Mouse (Mus musculus) CH12.LX (cell line): ENCODE measurements around the gene Rpp38. TPM values are rescaled to one million over a fixed set of nuclear protein-coding genes. Genes with fewer than 3 reads are reported as not detected.

Experiments
- DNase-seq: peaks from one replicate; pipeline ENCODE4 v3.0.0-alpha.2; 2013; ENCODE audit errors: extremely low read depth
- H3K27ac ChIP-seq: 2 replicates; pipeline ENCODE4 v1.5.1; 2012; ENCODE audit warnings: low read depth, mild to moderate bottlenecking, control low read depth, moderate library complexity; ENCODE audit not compliant: insufficient read depth
- H3K27me3 ChIP-seq: replicated peaks from 2 replicates; pipeline ENCODE3; 2012; ENCODE audit warnings: inconsistent platforms
- H3K36me3 ChIP-seq, 2 experiments: replicated peaks in 1 of 2; 2 replicates each; pipeline versions ENCODE3 to v1.6.1; 2012; ENCODE audit warnings: inconsistent platforms in 1 of 2, low read length in 1 of 2, mild to moderate bottlenecking in 1 of 2, mixed read lengths in 1 of 2, moderate library complexity in 1 of 2; ENCODE audit not compliant: control insufficient read depth in 1 of 2, insufficient read depth in 1 of 2
- H3K4me1 ChIP-seq, 2 experiments: 2 replicates each; pipeline ENCODE4 v1.6.1; 2012; ENCODE audit warnings: inconsistent platforms in 1 of 2, moderate library complexity in 1 of 2; ENCODE audit not compliant: insufficient read depth in 2 of 2, control insufficient read depth in 1 of 2
- H3K4me2 ChIP-seq: 2 replicates; pipeline ENCODE4 v1.6.1; 2012; ENCODE audit warnings: low read depth, mild to moderate bottlenecking, control low read depth; ENCODE audit not compliant: poor library complexity, insufficient read depth, severe bottlenecking
- H3K4me3 ChIP-seq, 3 experiments: fragments of 150-350 bp in 1 of 3; sonication (generic) in 1 of 3; replicated peaks in 1 of 3; 2 replicates each; pipeline versions ENCODE3 to v1.5.1; 2011 to 2012; ENCODE audit warnings: low read depth in 2 of 3, low read length in 2 of 3, mild to moderate bottlenecking in 2 of 3, moderate library complexity in 2 of 3, control low read depth in 1 of 3, improper control_type of control experiment in 1 of 3, inconsistent platforms in 1 of 3, mixed read lengths in 1 of 3; ENCODE audit not compliant: poor library complexity in 1 of 3
- H3K79me2 ChIP-seq: replicated peaks from 2 replicates; pipeline ENCODE4 v1.6.1; 2012; ENCODE audit warnings: mild to moderate bottlenecking, moderate library complexity; ENCODE audit not compliant: control insufficient read depth, poor library complexity, insufficient read depth, severe bottlenecking; ENCODE audit errors: extremely low read depth
- H3K9ac ChIP-seq: 2 replicates; pipeline ENCODE4 v1.6.1; 2012; ENCODE audit warnings: low read depth, mild to moderate bottlenecking, control low read depth, moderate library complexity; ENCODE audit not compliant: insufficient read depth
- H3K9me3 ChIP-seq: replicated peaks from 2 replicates; pipeline ENCODE3; 2012; ENCODE audit warnings: low read length, inconsistent platforms, mixed read lengths
- BHLHE40 ChIP-seq: IDR thresholded peaks from 2 replicates; pipeline ENCODE4 v1.6.1; 2011; ENCODE audit warnings: mild to moderate bottlenecking, low read depth, low read length, improper control_type of control experiment
- CTCF ChIP-seq, 2 experiments: IDR thresholded peaks in 1 of 2; conservative IDR thresholded peaks in 1 of 2; 2 replicates each; pipeline ENCODE4 v1.5.1; 2011 to 2012; ENCODE audit warnings: low read depth in 2 of 2, low read length in 2 of 2, improper control_type of control experiment in 1 of 2, inconsistent platforms in 1 of 2, mild to moderate bottlenecking in 1 of 2, moderate library complexity in 1 of 2
- ELF1 ChIP-seq: IDR thresholded peaks from 2 replicates; pipeline ENCODE4 v1.6.1; 2014; ENCODE audit warnings: low read depth, mild to moderate bottlenecking, inconsistent platforms, low read length, improper control_type of control experiment
- EP300 ChIP-seq: IDR thresholded peaks from 2 replicates; pipeline ENCODE4 v1.6.1; 2011; ENCODE audit warnings: low read length, improper control_type of control experiment
- GABPA ChIP-seq: IDR thresholded peaks from 2 replicates; pipeline ENCODE4 v1.6.1; 2012; ENCODE audit warnings: low read depth, low read length, improper control_type of control experiment, inconsistent platforms; ENCODE audit not compliant: insufficient replicate concordance
- IRF4 ChIP-seq: IDR thresholded peaks from 2 replicates; pipeline ENCODE4 v1.6.1; 2014; ENCODE audit warnings: low read depth, mild to moderate bottlenecking, inconsistent platforms, low read length, improper control_type of control experiment
- KAT2A ChIP-seq: IDR thresholded peaks from 2 replicates; pipeline ENCODE4 v1.6.1; 2012; ENCODE audit warnings: low read length, improper control_type of control experiment, inconsistent platforms; ENCODE audit not compliant: insufficient replicate concordance
- MAFK ChIP-seq: IDR thresholded peaks from 2 replicates; pipeline ENCODE4 v1.6.1; 2011; ENCODE audit warnings: low read length, improper control_type of control experiment; ENCODE audit not compliant: insufficient replicate concordance
- MAX ChIP-seq: IDR thresholded peaks from 2 replicates; pipeline ENCODE4 v1.6.1; 2011; ENCODE audit warnings: low read length, improper control_type of control experiment
- MEF2A ChIP-seq: IDR thresholded peaks from 2 replicates; pipeline ENCODE4 v1.6.1; 2014; ENCODE audit warnings: low read depth, mild to moderate bottlenecking, inconsistent platforms, low read length, improper control_type of control experiment, borderline replicate concordance
- MXI1 ChIP-seq: IDR thresholded peaks from 2 replicates; pipeline ENCODE4 v1.6.1; 2011; ENCODE audit warnings: mild to moderate bottlenecking, low read depth, low read length, improper control_type of control experiment
- PAX5 ChIP-seq: IDR thresholded peaks from 2 replicates; pipeline ENCODE4 v1.6.1; 2012; ENCODE audit warnings: low read length, inconsistent platforms, mixed read lengths
- POLR2AphosphoS2 ChIP-seq: IDR thresholded peaks from 2 replicates; pipeline ENCODE4 v1.6.1; 2011; ENCODE audit warnings: low read depth, low read length, improper control_type of control experiment
- RAD21 ChIP-seq: IDR thresholded peaks from 2 replicates; pipeline ENCODE4 v1.6.1; 2011; ENCODE audit warnings: low read depth, mild to moderate bottlenecking, low read length, improper control_type of control experiment, moderate library complexity
- SMC3 ChIP-seq: IDR thresholded peaks from 2 replicates; pipeline ENCODE4 v1.6.1; 2011; ENCODE audit warnings: low read depth, low read length, improper control_type of control experiment
- TBP ChIP-seq: conservative IDR thresholded peaks from 2 replicates; pipeline ENCODE4 v1.6.1; 2011; ENCODE audit warnings: low read depth, low read length, improper control_type of control experiment
- UBTF ChIP-seq: IDR thresholded peaks from 2 replicates; pipeline ENCODE4 v1.6.1; 2012; ENCODE audit warnings: low read depth, mild to moderate bottlenecking, inconsistent platforms, low read length, improper control_type of control experiment, moderate library complexity
- USF1 ChIP-seq: IDR thresholded peaks from 2 replicates; pipeline ENCODE4 v1.6.1; 2014; ENCODE audit warnings: low read depth, mild to moderate bottlenecking, inconsistent platforms, low read length, improper control_type of control experiment
- ZMIZ1 ChIP-seq: IDR thresholded peaks from 2 replicates; pipeline ENCODE4 v1.6.1; 2012; ENCODE audit warnings: low read depth, mild to moderate bottlenecking, inconsistent platforms, low read length, improper control_type of control experiment
- ZNF384 ChIP-seq: IDR thresholded peaks from 2 replicates; pipeline ENCODE4 v1.6.1; 2012; ENCODE audit warnings: low read depth, low read length, improper control_type of control experiment, inconsistent platforms
- dilution Hi-C: fragments of 300-500 bp; cut with MboI; formaldehyde crosslinking; loops from 2 replicates; pipeline ENCODE4 v1.14.3; 2020; ENCODE audit warnings: low sequenced_read_pairs; ENCODE audit not compliant: extremely low pct_unique_long_range_greater_than_20kb, extremely low pct_ligation_motif_present
- in situ Hi-C: fragments of 300-500 bp; cut with MboI; formaldehyde crosslinking; loops from 3 replicates; pipeline ENCODE4 v1.14.3; 2019; ENCODE audit warnings: low sequenced_read_pairs, low pct_ligation_motif_present, low pct_unique_long_range_greater_than_20kb, mixed read lengths
- polyA plus RNA-seq: library from polyadenylated mRNA; unstranded; fragments of >175 nt; gene quantifications from 2 replicates; pipeline ENCODE4 v1.2.1, GENCODE M21; 2012; ENCODE audit warnings: low read depth; ENCODE audit not compliant: insufficient read length
- total RNA-seq, 2 experiments: library from RNA; depleted of rRNA; stranded (reverse); fragments of 300-350 nt in 1 of 2; fragments of >200 nt in 1 of 2; gene quantifications; 2 replicates each; pipeline ENCODE4 v1.2.3; 2012 to 2014

Rpp38 gene
- total and polyA plus RNA-seq, 3 experiments: 25.4 to 33.7 (median 26.6) TPM

DNA sequence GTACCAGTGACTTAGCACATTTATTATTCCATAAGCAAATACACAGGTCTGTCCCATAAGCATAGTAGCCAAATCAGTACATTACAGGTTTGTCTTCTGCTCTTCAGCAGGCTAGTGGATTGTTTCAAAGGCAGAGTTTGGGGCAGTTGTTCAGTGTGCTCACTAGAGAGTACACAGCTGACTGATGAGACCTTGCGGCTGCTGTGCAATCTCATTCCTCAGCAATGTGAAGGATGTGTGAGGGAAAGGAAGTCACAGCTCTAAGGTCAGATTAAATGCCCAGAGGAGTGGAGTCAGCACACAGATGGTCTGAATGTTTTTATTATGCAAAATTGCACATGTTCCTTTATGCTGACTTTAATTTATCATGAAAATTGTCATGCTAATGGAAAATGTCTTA lies 5.9 kb downstream of the Rpp38 start:
- Histone ChIP-seq H3K4me1 (peaks cover 3 to 30% of the 10 kb centered on the region in 2 experiments; a peak in 2 of 4 replicates), H3K9ac (no peak overlapping the region), H3K79me2 (peaks cover 18% of the 10 kb centered on the region), H3K4me3 (no peak overlapping the region), H3K36me3 (peaks cover 28 to 73% of the 10 kb centered on the region in 2 experiments), H3K27me3 (no peaks in the 10 kb centered on the region), H3K4me2 (no peak overlapping the region), H3K27ac (no peak overlapping the region), H3K9me3 (no peaks in the 10 kb centered on the region)
- no peak for TF ChIP-seq MEF2A
- no peak for TF ChIP-seq MAFK
- no peak for TF ChIP-seq GABPA
- no peak for TF ChIP-seq ZMIZ1
- no peak for TF ChIP-seq CTCF (conservative IDR thresholded peaks at IDR 0.05 in 1 of 2, IDR thresholded peaks at IDR 0.05 in 1 of 2; ENCODE audit: low read depth in 2 of 2, low read length in 2 of 2)
- no peak for TF ChIP-seq EP300
- TF ChIP-seq MAX: no peak
- no peak for TF ChIP-seq RAD21
- TF ChIP-seq USF1: no peak
- TF ChIP-seq SMC3: no peak
- no peak for TF ChIP-seq IRF4
- no peak for TF ChIP-seq ZNF384
- no peak for TF ChIP-seq POLR2AphosphoS2
- no peak for TF ChIP-seq KAT2A
- in situ Hi-C loops: no loop called here
- dilution Hi-C loops: no loop called here
- no peak for DNase-seq

DNA sequence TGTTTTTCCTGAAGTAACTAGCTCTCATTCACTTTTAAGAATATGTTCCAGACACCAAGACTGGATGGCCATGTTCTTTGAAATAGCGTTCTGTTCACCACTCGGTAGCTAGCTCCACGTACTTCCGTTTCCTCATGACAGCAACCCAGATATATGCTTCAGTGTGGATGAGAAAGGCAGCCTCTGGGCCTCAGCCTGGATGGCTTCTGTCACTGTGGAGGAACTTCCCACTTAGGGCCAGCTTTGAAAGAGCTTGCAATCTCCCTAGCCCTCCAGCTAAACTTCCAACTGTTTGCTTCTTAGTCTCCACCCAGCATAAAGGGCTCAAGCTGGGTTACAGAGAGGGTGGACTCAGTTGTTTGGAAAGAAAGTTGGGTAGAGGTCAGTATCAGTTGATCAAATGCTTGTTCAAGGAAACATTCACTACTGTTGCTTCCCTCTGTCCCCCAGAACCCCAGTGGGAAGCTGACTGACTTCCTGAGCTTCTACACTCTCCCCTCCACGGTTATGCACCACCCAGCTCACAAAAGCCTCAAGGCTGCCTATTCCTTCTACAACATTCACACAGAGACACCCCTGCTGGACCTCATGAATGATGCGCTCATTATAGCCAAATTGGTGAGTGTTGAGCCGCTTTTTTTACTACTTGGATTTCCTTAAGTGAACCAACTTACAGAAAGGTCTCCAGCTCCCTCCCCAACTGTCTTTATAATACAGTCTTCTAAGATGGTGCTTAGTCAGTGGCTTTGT lies 7.9 kb downstream of the Rpp38 start:
- no peaks in the 10 kb centered on the region for H3K27me3 ChIP-seq
- in situ Hi-C loops: no loop called here
- no peak for TF ChIP-seq GABPA
- TF ChIP-seq KAT2A: no peak
- TF ChIP-seq MXI1: no peak
- TF ChIP-seq ELF1: no peak
- no peak for TF ChIP-seq ZMIZ1
- TF ChIP-seq BHLHE40: no peak
- TF ChIP-seq USF1: no peak
- no peak for TF ChIP-seq UBTF
- no peak for TF ChIP-seq POLR2AphosphoS2
- no peak for TF ChIP-seq PAX5
- TF ChIP-seq SMC3: no peak
- no peak for TF ChIP-seq TBP

More for the DNA sequence above, 7.9 kb downstream of the Rpp38 start:
- Histone ChIP-seq H3K36me3 (peaks cover 28 to 80% of the 10 kb centered on the region in 2 experiments), H3K4me1 (peaks cover 0 to 13% of the 10 kb centered on the region in 2 experiments; a peak in 2 of 4 replicates), H3K79me2 (no peaks in the 10 kb centered on the region; the same call in 1 of the 2 replicates), H3K4me2 (no peak overlapping the region), H3K27ac (no peak overlapping the region), H3K4me3 (no peak overlapping the region), H3K9me3 (no peaks in the 10 kb centered on the region), H3K9ac (no peak overlapping the region)
- DNase-seq: no peak
- dilution Hi-C loops: no loop called here
